Mouse (Mus musculus): ENCODE measurements around the gene Nqo1. TPM values are rescaled to one million over a fixed set of nuclear protein-coding genes. Genes with fewer than 3 reads are reported as not detected.

The Nqo1 gene
- polyA plus RNA-seq, 1 experiment = 2.8 TPM

DNA sequence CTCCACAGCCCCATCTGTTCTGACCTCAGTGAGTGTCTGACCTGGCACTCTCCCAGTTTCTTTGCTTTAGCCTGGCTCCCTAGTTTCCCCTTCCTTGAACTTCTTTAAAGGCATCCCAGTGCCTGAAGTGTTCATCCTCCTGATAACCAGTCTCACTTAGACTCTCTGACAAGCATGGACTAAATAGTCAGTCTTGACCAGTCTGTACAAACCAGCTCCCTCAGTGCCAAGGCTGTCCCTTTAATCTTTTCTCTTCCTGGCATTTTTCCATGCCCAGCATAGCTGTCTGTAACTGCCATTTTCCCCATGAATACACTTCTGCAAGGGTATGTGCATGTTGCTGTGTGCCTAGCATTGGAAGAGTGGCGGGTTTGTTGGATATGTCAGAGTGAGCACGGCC is 17.9 kb downstream of the Nqo1 start:
- DNase-seq (ENCODE audit: low read depth) = no peak
- no peak for TF ChIP-seq CTCF (IDR thresholded peaks at IDR 0.05; ENCODE audit: borderline replicate concordance, extremely low read depth, insufficient read depth, insufficient read length)
- no peak for TF ChIP-seq POLR2A (IDR thresholded peaks at IDR 0.05; ENCODE audit: borderline replicate concordance, extremely low read depth, insufficient read depth, insufficient read length, poor library complexity, severe bottlenecking)

DNA sequence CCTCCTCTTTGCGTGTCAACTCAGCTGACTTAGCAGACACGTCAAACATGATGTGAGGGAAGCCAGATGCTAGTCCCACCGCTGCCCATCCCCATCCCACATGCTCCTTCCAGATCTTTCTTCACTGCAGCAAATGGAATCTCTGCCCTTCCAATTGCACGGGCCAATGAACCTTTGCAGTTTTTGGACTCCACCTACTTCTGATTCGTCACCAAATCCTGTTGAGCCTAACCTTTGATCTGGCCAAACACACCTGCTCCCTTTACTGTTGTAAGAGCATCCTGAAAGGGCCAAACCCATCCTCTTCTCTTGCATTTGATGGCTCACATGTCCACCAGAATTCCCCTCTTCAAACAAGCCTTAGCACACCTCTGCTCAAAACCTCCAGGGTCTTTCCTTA is 18.4 kb downstream of the Nqo1 start:
- TF ChIP-seq POLR2A (IDR thresholded peaks at IDR 0.05; ENCODE audit: borderline replicate concordance, extremely low read depth, insufficient read depth, insufficient read length, poor library complexity, severe bottlenecking) = no peak
- DNase-seq (ENCODE audit: low read depth) = no peak

DNA sequence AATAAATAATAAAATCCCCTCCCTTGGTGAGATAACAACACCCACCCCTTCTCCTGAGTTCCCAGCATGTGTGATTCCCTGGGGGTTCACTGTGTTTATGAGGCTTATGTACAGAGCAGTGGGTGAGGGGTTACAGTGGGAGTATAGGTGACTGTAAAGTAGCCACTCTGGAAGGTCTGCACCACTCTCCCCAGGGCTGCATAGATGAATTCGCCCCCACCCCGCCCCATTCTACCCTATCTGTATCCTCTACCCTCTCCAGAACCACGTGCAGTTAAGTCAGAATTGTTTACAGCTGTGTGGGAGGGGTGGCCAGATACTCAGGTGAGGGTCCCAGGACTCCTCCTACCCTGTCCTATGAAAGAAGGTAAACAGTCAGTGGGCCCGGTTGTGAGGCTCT is 20.1 kb downstream of the Nqo1 start:
- no peak for TF ChIP-seq POLR2A (IDR thresholded peaks at IDR 0.05; ENCODE audit: borderline replicate concordance, extremely low read depth, insufficient read depth, insufficient read length, poor library complexity, severe bottlenecking)
- TF ChIP-seq CTCF (IDR thresholded peaks at IDR 0.05; ENCODE audit: borderline replicate concordance, extremely low read depth, insufficient read depth, insufficient read length) = no peak

DNA sequence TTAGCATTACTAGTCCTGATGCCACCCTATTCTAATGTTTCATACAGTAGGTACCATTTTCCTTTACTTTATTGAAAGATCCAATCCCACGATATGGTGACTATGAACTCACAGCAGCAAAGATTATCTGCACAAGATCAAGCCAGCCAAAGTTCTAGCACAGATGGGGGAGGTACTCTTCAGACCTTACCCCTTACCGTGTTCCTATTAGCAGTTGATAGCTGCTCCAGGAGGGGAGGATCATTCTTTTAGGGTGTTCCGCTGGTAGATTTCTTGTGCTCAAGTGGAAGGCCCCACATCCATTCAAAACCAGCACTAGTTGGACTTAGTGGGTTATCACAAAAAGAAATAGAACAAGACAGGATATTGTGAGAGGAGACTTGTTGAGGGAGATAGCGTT is 21.3 kb downstream of the Nqo1 start:
- no peak for DNase-seq (ENCODE audit: low read depth)
- TF ChIP-seq POLR2A (IDR thresholded peaks at IDR 0.05; ENCODE audit: borderline replicate concordance, extremely low read depth, insufficient read depth, insufficient read length, poor library complexity, severe bottlenecking) (no peak), CTCF (IDR thresholded peaks at IDR 0.05; ENCODE audit: borderline replicate concordance, extremely low read depth, insufficient read depth, insufficient read length) (no peak)

More for the DNA sequence above, 20.1 kb downstream of the Nqo1 start:
- no peak for DNase-seq (ENCODE audit: low read depth)

DNA sequence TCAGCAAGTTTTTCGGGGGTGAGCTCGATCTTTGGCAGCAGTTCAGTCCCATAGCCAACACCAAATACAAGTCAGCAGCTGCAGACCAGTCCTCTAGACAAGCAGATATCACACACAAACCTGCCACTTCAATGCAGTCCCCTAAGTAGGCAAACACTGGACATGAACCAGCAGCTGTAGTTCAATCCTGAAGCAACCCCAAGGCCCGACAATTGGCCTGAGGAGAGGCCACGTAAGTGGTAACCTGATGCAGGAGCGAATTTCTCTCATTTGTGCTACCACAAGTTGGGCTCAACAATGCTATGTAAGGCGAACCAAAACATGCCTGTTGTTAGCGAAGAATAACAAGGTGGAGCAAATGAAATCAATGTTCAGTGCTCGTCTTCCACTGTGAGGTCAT is 22.3 kb downstream of the Nqo1 start:
- TF ChIP-seq POLR2A (IDR thresholded peaks at IDR 0.05; ENCODE audit: borderline replicate concordance, extremely low read depth, insufficient read depth, insufficient read length, poor library complexity, severe bottlenecking) = no peak
- no peak for TF ChIP-seq CTCF (IDR thresholded peaks at IDR 0.05; ENCODE audit: borderline replicate concordance, extremely low read depth, insufficient read depth, insufficient read length)
- no peak for DNase-seq (ENCODE audit: low read depth)

DNA sequence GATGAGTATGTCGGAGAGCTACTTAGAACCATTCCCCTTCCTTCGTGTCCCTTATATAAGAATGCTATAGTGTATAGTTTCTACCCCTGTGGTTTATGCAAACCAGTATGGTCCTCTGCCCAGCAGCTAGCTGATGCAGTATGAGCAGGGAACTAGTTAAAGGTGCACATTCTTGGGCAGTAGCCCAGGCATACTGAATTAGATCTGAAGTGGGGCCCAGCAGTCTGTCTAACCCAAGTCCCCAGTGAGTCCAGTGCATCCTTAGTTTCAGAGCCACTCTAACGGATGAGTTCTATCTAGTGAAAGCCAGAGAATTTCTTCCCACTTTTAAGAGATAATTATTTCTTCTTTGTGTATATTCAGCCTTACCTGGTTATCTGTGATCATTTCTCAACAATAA is 25.7 kb downstream of the Nqo1 start:
- no peak for DNase-seq (ENCODE audit: low read depth)

DNA sequence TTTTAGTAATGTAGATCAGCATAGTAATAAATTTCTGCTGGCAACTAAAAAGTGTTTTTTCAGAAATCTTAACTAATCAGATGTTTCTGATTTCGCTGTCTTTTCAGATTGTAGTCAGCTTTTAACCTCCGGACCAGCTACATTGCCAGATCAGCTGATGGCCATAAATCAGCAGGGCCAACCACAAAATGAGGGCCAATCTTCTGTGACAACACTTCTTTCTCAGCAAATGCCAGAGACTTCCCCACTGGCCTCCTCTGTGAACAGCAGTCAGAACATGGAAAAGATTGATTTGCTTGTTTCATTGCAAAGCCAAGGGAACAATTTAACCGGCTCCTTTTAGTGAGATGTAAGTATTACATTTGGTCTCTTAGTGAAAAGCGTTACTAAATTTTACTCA is 32.7 kb downstream of the Nqo1 start:
- no peak for DNase-seq (ENCODE audit: low read depth)
- TF ChIP-seq CTCF (IDR thresholded peaks at IDR 0.05; ENCODE audit: borderline replicate concordance, extremely low read depth, insufficient read depth, insufficient read length) = no peak
- no peak for TF ChIP-seq POLR2A (IDR thresholded peaks at IDR 0.05; ENCODE audit: borderline replicate concordance, extremely low read depth, insufficient read depth, insufficient read length, poor library complexity, severe bottlenecking)

More for the DNA sequence above, 25.7 kb downstream of the Nqo1 start:
- no peak for TF ChIP-seq POLR2A (IDR thresholded peaks at IDR 0.05; ENCODE audit: borderline replicate concordance, extremely low read depth, insufficient read depth, insufficient read length, poor library complexity, severe bottlenecking)
- TF ChIP-seq CTCF (IDR thresholded peaks at IDR 0.05; ENCODE audit: borderline replicate concordance, extremely low read depth, insufficient read depth, insufficient read length) = no peak

Other genes with a start within 250 kb of the Nqo1 start
- gene Nfat5, start 109.7 kb downstream of the Nqo1 start, polyA plus RNA-seq (2012; rRNA removed) = 39.8 and 42.7 TPM in 2 replicates
- gene Nob1, start 21.8 kb upstream of the Nqo1 start, polyA plus RNA-seq (2012; rRNA removed) = 77.5 and 92.8 TPM in 2 replicates
- gene Wwp2, start 33.2 kb upstream of the Nqo1 start, polyA plus RNA-seq (2012; rRNA removed) = 34.8 and 42.5 TPM in 2 replicates
- 117 and 127 TPM in 2 replicates for gene Psmd7, start 185.3 kb upstream of the Nqo1 start, polyA plus RNA-seq (2012; rRNA removed)

All from brain, embryonic 14.5 days (tissue).